Mouse (Mus musculus) midbrain, embryonic 11.5 days (tissue): ENCODE measurements at regions not wholly inside any gene's neighbourhood (a gene's known extent, or its start where the extent isn't known, plus 50 kb on each side); places are given as distances from the start of the nearest gene placed in this dataset.

Experiments used
- ATAC-seq: fragments of 200-750 bp; cut with Nextera tagmentation; 2 replicates; pipeline ENCODE4 v1.8.0; 2017; ENCODE audit warnings: moderate TSS enrichment, moderate library complexity; ENCODE audit not compliant: low FRiP score
- DNase-seq: peaks from one replicate; pipeline ENCODE4 v3.0.0; 2015; ENCODE audit warnings: low spot score; ENCODE audit errors: missing footprints
- H3K27ac ChIP-seq: fragments of 300-500 bp; sonication (generic); 2 replicates; pipeline ENCODE4 v1.5.1; 2014; ENCODE audit warnings: low read depth, low read length
- H3K27me3 ChIP-seq: fragments of 300-500 bp; sonication (generic); 2 replicates; pipeline ENCODE4 v1.6.1; 2014; ENCODE audit warnings: mild to moderate bottlenecking, low read length, moderate library complexity, mixed read lengths; ENCODE audit not compliant: control insufficient read depth, insufficient read depth
- H3K36me3 ChIP-seq: fragments of 300-500 bp; sonication (generic); 2 replicates; pipeline ENCODE4 v1.6.1; 2014; ENCODE audit warnings: mild to moderate bottlenecking, low read length, moderate library complexity, mixed read lengths; ENCODE audit not compliant: control insufficient read depth, insufficient read depth
- H3K4me1 ChIP-seq: fragments of 300-500 bp; sonication (generic); 2 replicates; pipeline ENCODE4 v1.6.1; 2014; ENCODE audit warnings: low read length; ENCODE audit not compliant: control insufficient read depth, insufficient read depth
- H3K4me2 ChIP-seq: fragments of 300-500 bp; sonication (generic); 2 replicates; pipeline ENCODE4 v1.6.1; 2014; ENCODE audit warnings: mild to moderate bottlenecking, moderate library complexity
- H3K4me3 ChIP-seq: fragments of 300-500 bp; sonication (generic); 2 replicates; pipeline ENCODE4 v1.5.1; 2014; ENCODE audit warnings: low read depth, low read length
- H3K9ac ChIP-seq: fragments of 300-500 bp; sonication (generic); 2 replicates; pipeline ENCODE4 v1.6.1; 2014; ENCODE audit warnings: low read length
- H3K9me3 ChIP-seq: fragments of 300-500 bp; sonication (generic); 2 replicates; pipeline ENCODE4 v1.6.1; 2016; ENCODE audit warnings: low read length; ENCODE audit not compliant: control insufficient read depth
- WGBS: fragments of 180-500 bp; shearing (Covaris S2); extraction: QIAGEN DNeasy Blood & Tissue Kit; methylation state at CpG from one replicate; pipeline ENCODE4 v1.1.7; 2014; 5-methylcytosine and 5-hydroxymethylcytosine counted together

- no peak overlapping the region for H3K9ac ChIP-seq
- H3K36me3 ChIP-seq: no peaks in the 10 kb centered on the region
- H3K4me2 ChIP-seq: no peak overlapping the region
- H3K4me3 ChIP-seq: no peak overlapping the region
- ATAC-seq (no peak), DNase-seq (no peak)
- H3K9me3 ChIP-seq: no peaks in the 10 kb centered on the region
- no peak overlapping the region for H3K27ac ChIP-seq
- no peaks in the 10 kb centered on the region for H3K4me1 ChIP-seq
- H3K27me3 ChIP-seq: no peaks in the 10 kb centered on the region
These were observed 557.1 kb downstream of the Speer2 start for GRCm38 (mm10) chr16:69306415-69306814.

- DNase-seq (peak; percentile 39), ATAC-seq (no peak)
- Histone ChIP-seq H3K27me3 (no peaks in the 10 kb centered on the region), H3K4me3 (no peak overlapping the region), H3K36me3 (no peaks in the 10 kb centered on the region), H3K4me2 (no peak overlapping the region), H3K4me1 (no peaks in the 10 kb centered on the region), H3K9me3 (no peaks in the 10 kb centered on the region), H3K27ac (no peak overlapping the region), H3K9ac (no peak overlapping the region)
- 28% methylated on average over 2 of the region's 2 CpGs for WGBS
These were observed 561.0 kb downstream of the Speer2 start for GRCm38 (mm10) chr16:69302549-69302948.
